29 mouse cellular contexts compared by ENCODE assay signal in the genomic region with DNA sequence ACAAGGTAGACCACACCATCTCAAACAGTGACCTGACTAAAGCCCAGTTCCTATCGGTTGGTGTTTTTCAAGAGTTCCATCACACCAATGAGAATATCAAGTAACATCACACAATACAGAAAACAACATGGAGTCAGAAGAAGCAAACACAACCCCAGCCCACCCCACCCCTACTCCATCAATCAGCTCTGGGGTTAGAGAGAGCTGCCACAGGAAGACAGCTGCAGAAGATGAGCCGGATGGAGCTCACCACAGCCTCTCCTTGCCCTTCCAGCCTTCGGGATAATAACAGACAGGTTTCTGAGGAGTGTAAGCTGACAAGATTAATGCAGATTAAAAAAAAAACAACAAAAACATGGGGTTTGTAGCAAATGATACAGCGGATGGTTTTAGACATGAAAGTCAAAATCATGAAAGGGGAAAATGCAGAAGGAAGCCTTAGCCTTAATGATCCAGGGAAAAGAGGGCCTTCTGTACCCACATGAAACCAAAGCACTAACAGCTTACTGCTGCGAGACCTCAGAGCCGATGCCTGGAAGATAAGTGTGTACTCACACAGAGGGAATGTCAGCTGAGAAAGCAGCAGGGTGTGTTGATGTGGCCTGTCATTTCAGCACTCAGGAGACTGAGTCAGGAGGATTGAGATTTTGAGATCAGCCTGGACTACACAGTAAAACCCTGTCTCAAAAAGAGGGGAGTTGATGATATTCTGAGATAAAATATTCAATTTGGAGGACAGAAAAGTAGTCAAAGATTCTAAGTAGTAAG.
A peak's percentile ranks its signal among the peaks of the same experiment; 100 is the strongest.
DNase-seq lines count a peak whose midpoint lies in the region; ATAC-seq and TF ChIP-seq lines count a peak whose summit lies in the region.
"Had no signal": no experiment of that assay in that cellular context is flagged by ENCODE, and none has a peak within 500 bp of the region (broad histone marks: within the 10 kb centered on the region; RNA-seq: fewer than 3 reads in every experiment).

No protein-coding gene starts in this region.

- H3K4me1 ChIP-seq in heart, embryonic 16.5 days (ENCODE audit: control insufficient read depth, insufficient read depth, low read length): peaks cover 11% of the 10 kb centered on the region
- H3K4me1 ChIP-seq in thymus, adult 2 months (replicated peaks; ENCODE audit: control insufficient read depth, insufficient read depth, low read length): peaks cover 70% of the 10 kb centered on the region

- ATAC-seq in heart, embryonic 16.5 days (replicated peaks; ENCODE audit: extremely low read depth, insufficient read depth, low FRiP score): no peak
- ATAC-seq: forebrain, embryonic 15.5 days; intestine, embryonic 16.5 days; midbrain, embryonic 13.5 days had no signal

- 0 out of 2 replicates have a peak, but pooled peaks cover 4% of the 10 kb centered on the region for H3K27me3 ChIP-seq in heart, embryonic 16.5 days (ENCODE audit: control insufficient read depth, insufficient read depth, low read length)
- no peaks in the 10 kb centered on the region for H3K27me3 ChIP-seq in thymus, adult 2 months (ENCODE audit: control insufficient read depth, insufficient read depth, low read length)
- H3K27me3 ChIP-seq: CH12.LX; embryonic facial prominence, embryonic 13.5 days; forebrain, embryonic 15.5 days; hindbrain, embryonic 13.5 days; limb, embryonic 15.5 days; midbrain, embryonic 13.5 days; neural tube, embryonic 15.5 days had no signal

- TF ChIP-seq CTCF in thymus, adult 2 months (IDR thresholded peaks at IDR 0.05; ENCODE audit: borderline replicate concordance, control insufficient read depth, extremely low read depth, insufficient read depth, low read length, poor library complexity): no peak

- no peaks in the 10 kb centered on the region for H3K36me3 ChIP-seq in heart, embryonic 16.5 days (ENCODE audit: control insufficient read depth, insufficient read depth)
- no peaks in the 10 kb centered on the region for H3K36me3 ChIP-seq in thymus, adult 2 months (ENCODE audit: control insufficient read depth, insufficient read depth, low read length)
- H3K36me3 ChIP-seq: forebrain, embryonic 15.5 days; hindbrain, embryonic 13.5 days; limb, embryonic 15.5 days; midbrain, embryonic 13.5 days; neural tube, embryonic 15.5 days had no signal

- no peak overlapping the region for H3K9ac ChIP-seq in heart, embryonic 16.5 days (ENCODE audit: low read length)
- H3K9ac ChIP-seq: embryonic facial prominence, embryonic 13.5 days; forebrain, embryonic 15.5 days; hindbrain, embryonic 13.5 days; limb, embryonic 15.5 days; liver, embryonic 14.5 days; lung, embryonic 14.5 days; midbrain, embryonic 13.5 days; neural tube, embryonic 15.5 days had no signal

- DNase-seq in heart, adult 9 months (ENCODE audit: low spot score in 2 of 2): no peak
- peak; percentile 56 for DNase-seq in thymus, adult 2 months
- DNase-seq in thymus, postnatal 4 days: no peak
- peak; percentile 78 for DNase-seq in thymus, postnatal 0 days (ENCODE audit: low spot score)
- DNase-seq in retina, embryonic 14.5 days (ENCODE audit: low spot score): no peak
- DNase-seq in left cerebral cortex, adult 11 months (ENCODE audit: low spot score): no peak
- DNase-seq: adrenal gland, postnatal 10 days; cerebellum, adult 9-11 months; gastrocnemius, adult 2 months; gastrocnemius, postnatal 36 days; heart, adult 2 months; heart, postnatal 4 days; kidney, adult 8-10 months; kidney, postnatal 4 days; lung, embryonic 14.5 days; spleen, adult 18-20 months had no signal

- TF ChIP-seq POLR2A in thymus, adult 2 months (IDR thresholded peaks at IDR 0.05; ENCODE audit: control insufficient read depth, extremely low read depth, insufficient read depth, low read length, poor library complexity): no peak

- H3K4me3 ChIP-seq in heart, embryonic 16.5 days (ENCODE audit: low read length): no peak overlapping the region
- H3K4me3 ChIP-seq in thymus, adult 2 months (ENCODE audit: control insufficient read depth, insufficient read depth, low read length): no peak overlapping the region
- H3K4me3 ChIP-seq: embryonic facial prominence, embryonic 13.5 days; forebrain, embryonic 10.5 days; forebrain, embryonic 15.5 days; gastrocnemius, adult 2 months; heart, adult 2 months; hindbrain, embryonic 13.5 days; limb, embryonic 10.5 days; limb, embryonic 15.5 days; midbrain, embryonic 13.5 days; neural tube, embryonic 15.5 days had no signal

- H3K4me2 ChIP-seq in heart, embryonic 16.5 days (ENCODE audit: low read depth, low read length): no peak overlapping the region
- H3K4me2 ChIP-seq: embryonic facial prominence, embryonic 13.5 days; forebrain, embryonic 15.5 days; hindbrain, embryonic 13.5 days; limb, embryonic 15.5 days; lung, embryonic 14.5 days; midbrain, embryonic 13.5 days; neural tube, embryonic 15.5 days had no signal

- peak overlapping the region; percentile 30; the same call in 1 of the 2 replicates for H3K27ac ChIP-seq in heart, embryonic 16.5 days (ENCODE audit: low read length)
- peak overlapping the region; percentile 95 for H3K27ac ChIP-seq in thymus, adult 2 months (ENCODE audit: control insufficient read depth, insufficient read depth, low read length)
- H3K27ac ChIP-seq: embryonic facial prominence, embryonic 13.5 days; forebrain, embryonic 10.5 days; forebrain, embryonic 15.5 days; gastrocnemius, adult 2 months; heart, adult 2 months; hindbrain, embryonic 13.5 days; kidney, postnatal 0 days; limb, embryonic 10.5 days; limb, embryonic 15.5 days; liver, embryonic 14.5 days; midbrain, embryonic 13.5 days; neural tube, embryonic 15.5 days had no signal

- H3K9me3 ChIP-seq in heart, embryonic 16.5 days (replicated peaks; ENCODE audit: control insufficient read depth, low read length): no peaks in the 10 kb centered on the region
- H3K9me3 ChIP-seq: embryonic facial prominence, embryonic 13.5 days; forebrain, embryonic 10.5 days; forebrain, embryonic 15.5 days; hindbrain, embryonic 13.5 days; limb, embryonic 10.5 days; limb, embryonic 15.5 days; midbrain, embryonic 13.5 days; neural tube, embryonic 15.5 days had no signal

- WGBS in heart, embryonic 16.5 days: 70% methylated on average over 6 of the region's 6 CpGs
- 8% methylated on average over 6 of the region's 6 CpGs for WGBS in thymus, adult 2 months

Comparison
In these comparisons a context has a peak if more than half of its experiments do, and no peak if none do; other contexts are left out.
1. DNase-seq: peak in thymus, adult 2 months (single experiment) and thymus, postnatal 0 days (single experiment); none in heart, adult 9 months (0 of 2), thymus, postnatal 4 days (single experiment), retina, embryonic 14.5 days (single experiment) and left cerebral cortex, adult 11 months (single experiment).